Mouse (Mus musculus) bone marrow, adult 2 months (tissue): Measurements from ENCODE around the gene Lpin2.

Source experiments
- CTCF ChIP-seq: fragments of 200-500 bp; IDR thresholded peaks from 2 replicates; pipeline ENCODE4 v1.5.1; 2011; ENCODE audit warnings: low read length, control low read depth; ENCODE audit not compliant: control insufficient read depth, insufficient read depth
- POLR2A ChIP-seq: fragments of 200-500 bp; IDR thresholded peaks from 2 replicates; pipeline ENCODE4 v1.6.1; 2011; ENCODE audit warnings: low read depth, mild to moderate bottlenecking, control low read depth, low read length, borderline replicate concordance; ENCODE audit not compliant: control insufficient read depth

DNA sequence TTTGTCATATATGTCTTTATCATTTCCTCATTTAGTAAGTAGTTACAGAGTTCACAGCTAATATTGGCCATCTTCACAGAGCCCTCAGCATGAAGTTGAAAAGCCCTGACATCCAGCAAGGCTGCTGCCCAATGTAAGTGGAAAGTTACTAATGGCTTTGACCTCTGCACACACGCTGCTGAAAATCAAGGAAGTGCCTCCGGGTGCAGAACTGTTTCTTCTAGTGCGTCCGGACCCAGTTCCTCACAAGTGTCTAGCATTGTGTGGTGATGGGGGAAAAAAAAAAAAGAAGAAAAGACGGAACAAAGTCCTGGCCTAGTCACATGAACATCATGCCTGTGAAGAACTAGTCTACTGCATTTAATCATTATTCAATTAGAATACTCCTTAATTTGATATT lies 47.3 kb upstream of the Lpin2 start:
- TF ChIP-seq CTCF (no peak), POLR2A (no peak)
